Mouse (Mus musculus) megakaryocyte, embryonic 14.5 days (primary cell): ENCODE measurements around the gene Zfp764. TPM values are rescaled to one million over a fixed set of nuclear protein-coding genes. Genes with fewer than 3 reads are reported as not detected.
"Not testable (repeated sequence)": the region's sequence is repeated elsewhere in the genome, so short reads cannot be mapped to it uniquely, and the experiment has no call there.

Experiments used
- H3K27me3 ChIP-seq: replicated peaks from 2 replicates; pipeline ENCODE3; 2012; ENCODE audit warnings: inconsistent platforms
- H3K36me3 ChIP-seq: replicated peaks from 2 replicates; pipeline ENCODE3; 2012; ENCODE audit warnings: low read length, inconsistent platforms, mixed read lengths
- H3K4me1 ChIP-seq: 2 replicates; pipeline ENCODE4 v1.6.1; 2012; ENCODE audit warnings: inconsistent platforms
- H3K4me3 ChIP-seq: replicated peaks from 2 replicates; pipeline ENCODE3; 2012; ENCODE audit warnings: moderate library complexity, mild to moderate bottlenecking, inconsistent platforms
- H3K9me3 ChIP-seq: 2 replicates; pipeline ENCODE4 v1.6.1; 2012; ENCODE audit warnings: inconsistent platforms
- FLI1 ChIP-seq: IDR thresholded peaks from 2 replicates; pipeline ENCODE4 v1.6.1; 2012; ENCODE audit warnings: low read length, inconsistent platforms, mixed read lengths
- GATA1 ChIP-seq: IDR thresholded peaks from 3 replicates; pipeline ENCODE4 v1.6.1; 2012; ENCODE audit warnings: mixed read lengths, low read length, inconsistent platforms, borderline replicate concordance
- polyA plus RNA-seq: library from polyadenylated mRNA; stranded (reverse); fragments of >175 nt; gene quantifications from 2 replicates; pipeline ENCODE4 v1.2.3, GENCODE M21; 2012; ENCODE audit warnings: low replicate concordance; ENCODE audit not compliant: insufficient read depth

Zfp764 gene
- polyA plus RNA-seq, 1 experiment, result 0.32 TPM

DNA sequence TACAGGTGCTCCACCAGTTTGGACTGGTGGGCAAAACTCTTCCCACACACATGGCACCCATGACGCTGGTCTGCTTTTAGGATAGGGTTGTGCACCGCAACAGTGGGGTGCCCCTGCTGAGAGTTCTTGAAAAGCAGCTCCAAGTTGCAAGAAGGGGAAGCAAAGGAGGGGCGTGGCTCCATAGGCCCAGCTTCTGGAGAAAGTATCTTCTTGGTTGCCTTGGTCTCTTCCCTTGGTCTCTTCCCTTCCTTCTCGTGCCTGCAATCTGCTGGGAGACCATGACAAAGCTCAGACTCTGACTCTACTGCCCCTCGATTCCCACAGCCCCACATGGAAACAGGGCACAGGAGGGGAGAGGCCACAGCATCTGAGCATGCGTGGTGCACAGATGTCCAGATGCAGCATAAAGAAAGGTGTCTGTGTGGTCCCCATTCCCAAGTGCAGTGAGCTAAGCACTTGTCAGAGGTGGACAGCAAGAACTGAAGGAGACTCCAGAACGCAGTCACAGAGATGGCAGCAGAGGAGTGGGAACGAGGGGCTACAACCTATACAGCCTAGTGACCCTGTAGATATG, 14.3 kb downstream of the Zfp764 start:
- Histone ChIP-seq H3K36me3 (peaks cover 15% of the 10 kb centered on the region), H3K4me3 (peak overlapping the region; percentile 90), H3K9me3 (no peaks in the 10 kb centered on the region), H3K27me3 (no peaks in the 10 kb centered on the region), H3K4me1 (peaks cover 37% of the 10 kb centered on the region)
- TF ChIP-seq GATA1, result no peak
- no peak for TF ChIP-seq FLI1

DNA sequence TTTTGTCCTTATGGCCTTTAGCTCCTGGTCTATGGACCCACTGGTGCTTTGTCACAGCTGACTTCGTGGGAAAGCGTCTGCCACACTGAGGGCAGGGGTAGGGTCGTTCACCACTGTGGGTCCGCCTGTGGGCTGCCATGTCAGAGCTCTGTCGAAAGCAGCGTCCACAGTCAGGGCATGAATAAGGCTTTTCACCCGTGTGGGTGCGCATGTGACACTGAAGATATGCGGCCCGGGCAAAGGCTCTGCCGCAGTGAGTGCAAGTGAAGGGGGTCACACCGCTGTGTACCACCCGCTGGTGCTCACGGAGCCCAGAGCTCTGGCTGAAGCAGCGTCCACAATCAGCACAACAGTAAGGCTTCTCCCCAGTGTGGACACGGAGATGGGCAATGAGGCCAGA, 15.1 kb downstream of the Zfp764 start:
- Histone ChIP-seq H3K4me3 (no peak overlapping the region), H3K9me3 (no peaks in the 10 kb centered on the region), H3K36me3 (peaks cover 15% of the 10 kb centered on the region), H3K4me1 (peaks cover 41% of the 10 kb centered on the region), H3K27me3 (no peaks in the 10 kb centered on the region)
- no peak for TF ChIP-seq FLI1

DNA sequence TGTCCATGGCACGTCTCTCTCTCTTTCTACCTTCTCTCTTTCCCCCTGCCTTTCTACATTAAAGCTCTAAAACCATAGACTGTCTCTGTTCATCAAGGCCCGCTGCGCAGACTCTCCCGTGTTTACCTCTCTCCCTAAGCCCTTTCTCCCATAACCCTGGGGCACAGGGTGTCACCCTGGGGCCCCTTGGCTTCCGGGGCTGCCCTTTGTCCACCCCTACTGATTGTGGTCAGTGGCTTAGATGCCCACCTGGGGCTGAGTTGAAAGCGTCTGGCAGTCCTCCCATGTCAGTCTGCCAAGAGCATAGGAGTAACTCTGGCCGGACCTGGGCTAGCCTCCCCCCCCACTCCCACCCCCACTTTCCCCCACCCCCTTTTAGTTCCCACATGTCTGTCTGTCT, 16.3 kb downstream of the Zfp764 start:
- no peak for TF ChIP-seq GATA1
- TF ChIP-seq FLI1, result no peak
- no peak overlapping the region for H3K4me3 ChIP-seq
- H3K4me1 ChIP-seq, result peaks cover 43% of the 10 kb centered on the region
- H3K36me3 ChIP-seq, result peaks cover 18% of the 10 kb centered on the region
- H3K27me3 ChIP-seq, result no peaks in the 10 kb centered on the region
- H3K9me3 ChIP-seq, result no peaks in the 10 kb centered on the region

DNA sequence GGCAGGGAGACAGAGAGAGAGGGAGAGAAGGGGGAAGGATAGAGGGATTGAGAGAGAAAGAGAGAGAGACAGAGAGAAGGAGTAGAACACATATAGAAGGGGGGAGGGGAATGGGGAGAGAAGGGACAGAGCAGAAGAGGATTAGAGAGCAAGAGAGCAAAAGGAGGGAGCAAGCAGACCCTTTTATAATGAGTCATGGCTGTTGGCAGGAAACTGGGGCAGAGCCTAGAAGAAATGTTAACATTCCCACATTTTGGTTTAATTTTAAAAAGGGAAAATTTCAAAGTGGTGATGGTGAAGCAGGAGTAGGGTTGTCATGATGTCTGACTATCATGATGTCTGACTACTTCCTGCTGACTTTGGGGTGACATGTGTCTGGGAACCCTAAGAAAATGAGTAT, 18.4 kb downstream of the Zfp764 start:
- not testable (repeated sequence) for H3K27me3 ChIP-seq, H3K4me3 ChIP-seq, H3K9me3 ChIP-seq
- peaks cover 31% of the 10 kb centered on the region for H3K36me3 ChIP-seq
- peaks cover 36% of the 10 kb centered on the region for H3K4me1 ChIP-seq

DNA sequence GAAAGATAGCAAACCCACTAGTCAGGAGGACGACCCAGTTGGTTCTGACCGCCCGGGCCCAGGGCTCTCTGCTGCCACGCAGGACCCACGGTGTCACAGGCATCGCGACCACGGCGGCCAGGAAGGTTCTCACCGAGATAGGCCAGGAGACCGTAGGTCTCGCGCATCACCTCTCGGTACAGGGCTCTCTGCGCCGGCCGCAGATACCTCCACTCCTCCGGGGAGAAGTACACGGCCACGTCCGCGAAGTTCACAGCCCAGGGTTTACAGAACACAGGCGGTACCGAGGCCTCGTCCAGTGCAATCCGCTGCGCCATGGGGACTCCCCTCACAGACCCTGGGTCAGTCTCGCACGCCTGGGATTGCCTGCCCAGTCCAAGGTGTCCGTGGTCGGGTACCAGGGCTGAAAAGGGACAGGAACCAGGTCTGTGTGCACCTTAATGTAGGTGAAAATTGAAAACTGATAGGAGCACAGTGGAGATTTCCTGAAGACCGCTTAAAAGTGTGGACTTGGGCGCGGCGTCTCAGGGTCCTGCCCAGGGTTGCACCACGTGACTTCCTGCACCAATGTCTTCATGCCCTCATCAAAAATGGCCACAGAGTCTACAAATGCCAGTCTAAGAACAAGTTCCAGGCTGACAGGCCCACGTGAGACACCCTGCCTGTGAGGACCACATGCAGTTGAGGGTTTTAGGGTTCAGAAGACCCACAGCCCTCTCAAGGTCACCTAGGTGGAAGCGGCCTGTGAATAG, 19.8 kb downstream of the Zfp764 start, which contains the start of gene 9130019O22Rik:
Gene 9130019O22Rik (minus strand): TSS at position 526 of the 752 bp plus-strand sequence.
- peak within 1 kb of the TSS; percentile 97 for H3K4me3 ChIP-seq
- peaks cover 11% of the 10 kb centered on the region for H3K9me3 ChIP-seq
- H3K27me3 ChIP-seq, result no peaks in the 10 kb centered on the region
- peaks cover 22% of the 10 kb centered on the region for H3K4me1 ChIP-seq
- no peak for TF ChIP-seq FLI1
- TF ChIP-seq GATA1, result no peak
- H3K36me3 ChIP-seq, result peaks cover 30% of the 10 kb centered on the region

DNA sequence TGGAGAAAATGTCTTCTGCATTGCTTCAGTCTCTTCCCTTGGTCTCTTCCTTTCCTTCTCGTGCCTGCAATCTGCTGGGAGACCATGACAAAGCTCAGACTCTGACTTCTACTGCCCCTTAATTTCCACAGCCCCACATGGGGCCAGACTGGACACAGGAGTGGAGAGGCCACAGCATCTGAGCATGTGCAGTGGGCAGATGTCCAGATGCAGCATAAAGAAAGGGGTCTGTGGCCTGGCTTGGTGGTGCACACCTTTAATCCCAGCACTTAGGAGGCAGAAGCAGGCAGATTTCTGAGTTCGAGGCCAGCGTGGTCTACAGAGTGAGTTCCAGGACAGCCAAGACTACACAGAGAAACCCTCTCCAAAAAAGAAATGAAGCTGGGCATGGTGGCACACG, 21.1 kb downstream of the Zfp764 start:
- Histone ChIP-seq H3K36me3 (peaks cover 20% of the 10 kb centered on the region), H3K9me3 (peaks cover 11% of the 10 kb centered on the region), H3K4me1 (peaks cover 18% of the 10 kb centered on the region)
- H3K4me3 ChIP-seq, H3K27me3 ChIP-seq: not testable (repeated sequence)

DNA sequence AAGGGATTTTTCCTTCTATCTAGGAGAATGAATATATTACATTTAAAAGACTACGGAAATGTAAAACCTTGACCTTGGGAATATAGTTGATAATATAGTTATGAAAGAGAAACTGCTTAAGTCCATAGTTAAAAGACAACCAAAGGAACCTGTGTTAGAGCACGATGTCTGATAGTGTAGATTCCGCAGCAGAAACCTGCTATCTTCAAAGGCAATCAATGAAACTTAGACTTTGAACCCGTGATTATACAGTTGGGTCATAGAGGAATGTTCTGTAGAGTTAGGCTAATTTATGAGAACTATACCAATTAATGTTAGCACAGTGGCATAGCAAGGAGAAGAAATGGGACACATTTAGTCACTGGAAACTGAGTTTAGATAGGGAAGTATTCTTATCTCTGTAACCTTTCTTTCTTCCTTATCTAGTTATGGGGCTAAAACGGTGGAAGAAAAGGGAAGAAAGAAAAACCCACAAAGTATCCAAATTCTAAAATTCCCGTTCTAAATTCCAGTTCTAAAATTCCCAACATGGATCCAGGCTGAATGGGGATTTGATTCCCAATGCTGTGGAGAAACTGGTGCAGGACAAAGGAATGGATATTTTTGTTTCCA, 28.2 kb downstream of the Zfp764 start:
- Histone ChIP-seq H3K36me3 (peaks cover 14% of the 10 kb centered on the region), H3K4me1 (peaks cover 28% of the 10 kb centered on the region), H3K27me3 (no peaks in the 10 kb centered on the region), H3K4me3 (no peak overlapping the region), H3K9me3 (peaks cover 4% of the 10 kb centered on the region)
- no peak for TF ChIP-seq GATA1
- TF ChIP-seq FLI1, result no peak

DNA sequence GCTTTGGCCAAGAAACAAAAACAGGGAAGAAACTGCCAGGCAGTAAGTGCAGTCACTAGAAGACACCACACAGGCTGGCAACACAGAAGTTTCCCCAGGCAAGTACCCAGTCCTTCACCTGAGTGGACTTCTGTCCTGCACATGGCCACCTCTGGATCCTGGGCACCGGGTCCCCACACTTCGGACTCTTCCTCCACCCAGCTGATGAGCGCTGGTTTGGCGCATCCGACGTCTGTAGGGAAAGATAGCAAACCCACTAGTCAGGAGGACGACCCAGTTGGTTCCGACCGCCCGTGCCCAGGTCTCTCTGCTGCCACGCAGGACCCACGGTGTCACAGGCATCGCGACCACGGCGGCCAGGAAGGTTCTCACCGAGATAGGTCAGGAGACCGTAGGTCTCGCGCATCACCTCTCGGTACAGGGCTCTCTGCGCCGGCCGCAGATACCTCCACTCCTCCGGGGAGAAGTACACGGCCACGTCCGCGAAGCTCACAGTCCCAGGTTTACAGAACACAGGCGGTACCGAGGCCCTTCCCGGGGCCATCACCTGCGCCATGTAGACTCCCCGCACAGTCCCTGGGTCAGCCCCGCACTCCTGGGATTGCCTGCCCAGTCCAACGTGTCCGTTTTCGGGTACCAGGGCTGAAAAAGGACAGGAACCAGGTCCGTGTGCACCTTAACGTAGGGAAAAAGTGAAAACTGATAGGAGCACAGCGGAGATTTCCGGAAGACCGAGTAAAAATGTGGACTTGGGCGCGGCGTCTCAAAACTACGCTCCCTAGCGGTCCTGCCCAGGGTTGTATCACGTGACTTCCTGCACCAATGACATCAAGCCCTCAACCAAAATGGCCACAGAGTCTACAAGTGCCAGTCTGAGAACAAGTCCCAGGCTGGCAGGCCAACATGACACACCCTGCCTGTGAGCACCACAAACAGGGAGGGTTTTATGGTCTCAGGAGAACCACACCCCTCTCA, 31.1 kb downstream of the Zfp764 start, which contains the start of gene Zfp747:
Gene Zfp747 (minus strand): TSS at position 780 of the 975 bp plus-strand sequence.
- H3K27me3 ChIP-seq, H3K9me3 ChIP-seq: not testable (repeated sequence)
- peaks cover 44% of the 10 kb centered on the region for H3K4me1 ChIP-seq

DNA sequence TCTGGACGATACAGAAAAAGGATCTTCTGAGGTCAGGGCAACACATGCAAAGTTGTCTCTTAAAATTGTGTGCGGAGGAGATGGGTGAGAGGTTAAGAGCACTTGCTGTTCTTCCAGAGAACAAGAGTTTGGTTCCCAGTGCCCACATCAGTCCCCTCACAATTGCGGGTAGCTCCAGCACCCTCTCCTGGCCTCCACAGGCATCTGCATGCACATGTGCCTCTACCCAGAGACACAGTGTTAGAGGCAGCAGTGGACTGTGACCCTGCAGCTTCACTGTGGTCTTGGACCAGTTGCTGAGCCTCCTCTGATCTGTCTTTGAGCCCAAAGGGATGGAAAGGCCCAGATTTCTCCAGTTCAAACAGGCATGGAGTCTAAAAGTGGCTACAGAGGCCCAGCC, 34.8 kb downstream of the Zfp764 start:
- not testable (repeated sequence) for H3K9me3 ChIP-seq, H3K27me3 ChIP-seq, H3K36me3 ChIP-seq, H3K4me3 ChIP-seq
- H3K4me1 ChIP-seq, result peaks cover 30% of the 10 kb centered on the region

More for the DNA sequence above, 31.1 kb downstream of the Zfp764 start, which contains the start of gene Zfp747:
- peak within 1 kb of the TSS; percentile 95 for H3K4me3 ChIP-seq
- not testable (repeated sequence) for H3K36me3 ChIP-seq

DNA sequence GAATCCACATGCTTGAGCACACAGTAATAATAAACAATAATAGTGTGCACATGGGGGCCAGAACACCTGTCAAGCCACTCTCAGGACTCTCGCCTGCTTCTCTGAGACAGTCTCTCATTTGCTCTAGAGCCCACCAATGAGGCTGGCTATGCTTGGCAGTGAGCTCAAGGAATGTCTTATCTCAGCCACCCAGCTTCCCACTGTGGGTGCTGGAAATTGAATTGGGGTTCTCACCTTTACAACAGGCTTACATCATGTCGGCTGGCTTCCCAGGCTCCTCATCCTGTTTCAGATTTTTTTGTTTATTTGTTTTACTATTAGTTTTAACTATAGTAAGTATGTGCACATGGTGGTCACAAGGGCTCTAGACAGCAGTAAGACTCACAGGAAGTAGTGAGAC, 35.4 kb downstream of the Zfp764 start:
- TF ChIP-seq GATA1 (no peak), FLI1 (no peak)
- H3K36me3 ChIP-seq, result peaks cover 8% of the 10 kb centered on the region
- H3K9me3 ChIP-seq, result 0 out of 2 replicates have a peak, but pooled peaks cover 5% of the 10 kb centered on the region
- peaks cover 32% of the 10 kb centered on the region for H3K4me1 ChIP-seq
- H3K4me3 ChIP-seq, result no peak overlapping the region
- peaks cover 2% of the 10 kb centered on the region for H3K27me3 ChIP-seq
